Mouse (Mus musculus) neutrophil, adult 5-6 weeks (primary cell): ENCODE data around the gene Slc11a2. TPM values are rescaled to one million over a fixed set of nuclear protein-coding genes. Genes with fewer than 3 reads are reported as not detected.

Experiments
- ATAC-seq: fragments of 151-379, 151-347 bp; 2 replicates; pipeline ENCODE4 v1.8.0; 2017; ENCODE audit warnings: mild to moderate bottlenecking, moderate TSS enrichment; ENCODE audit not compliant: insufficient number of reproducible peaks, poor library complexity, low FRiP score, severe bottlenecking; ENCODE audit errors: extremely low read depth
- total RNA-seq: library from RNA; stranded (forward); fragments of 200-1000 nt; gene quantifications from 2 replicates; pipeline ENCODE4 v1.2.3, GENCODE M21; 2017

The Slc11a2 gene
- total RNA-seq, 1 experiment from 2014 or later = 7.6 TPM

GRCm38 (mm10) chr15:100413306-100413705 is 11.6 kb downstream of the Slc11a2 start:
- ATAC-seq = no peak

DNA sequence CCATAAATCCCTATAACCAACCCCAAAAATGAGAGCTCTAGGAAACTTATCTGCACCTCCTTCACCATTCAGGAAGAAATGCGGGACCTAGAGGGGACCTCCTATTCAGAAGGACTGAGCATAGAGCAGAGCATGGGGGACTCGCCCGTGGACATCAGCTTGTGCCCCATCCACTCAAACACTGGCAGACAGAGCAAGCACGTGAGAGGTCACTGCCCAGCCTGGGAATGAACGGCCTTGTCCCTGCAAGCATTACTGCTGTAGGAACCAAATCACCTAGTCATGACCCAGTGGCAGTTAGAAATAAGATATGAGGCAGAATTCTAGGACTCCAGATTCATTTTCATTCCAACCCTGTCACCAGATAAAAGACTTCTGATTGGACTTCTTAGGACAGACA is 13.1 kb downstream of the Slc11a2 start:
- no peak for ATAC-seq

DNA sequence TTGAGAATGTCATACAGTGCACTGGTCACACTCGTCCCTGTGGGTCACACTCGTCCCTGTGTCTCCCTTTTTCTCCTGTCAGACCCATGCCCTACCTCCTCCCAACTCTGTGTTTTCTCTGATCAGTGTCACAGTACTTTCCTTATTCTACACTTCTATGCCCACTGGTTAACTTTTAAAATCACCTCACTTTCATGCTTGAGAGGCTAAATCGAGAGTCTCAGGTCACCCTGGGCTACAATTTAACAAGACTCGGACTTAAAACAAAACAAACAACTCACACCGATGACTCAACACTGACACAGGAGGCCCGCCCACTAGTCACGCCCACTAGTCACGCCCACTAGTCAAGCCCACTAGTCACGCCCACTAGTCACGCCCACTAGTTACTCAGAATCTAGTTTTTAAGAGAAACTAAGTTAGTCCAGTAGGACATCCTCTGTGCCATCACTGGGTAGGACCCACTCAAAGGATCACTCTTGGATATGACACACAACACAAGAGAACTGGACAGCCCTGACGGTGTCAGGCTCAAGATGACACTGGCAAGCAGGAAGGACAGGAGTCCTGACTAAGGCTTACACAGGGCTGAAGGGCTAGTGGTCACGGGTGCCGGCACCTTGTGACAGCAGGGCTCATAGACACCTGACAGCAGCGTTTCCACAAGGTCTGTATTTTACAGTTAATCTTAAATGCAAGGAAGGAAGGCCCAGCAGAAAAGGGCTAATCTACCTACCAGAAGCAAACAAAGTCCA is 13.8 kb downstream of the Slc11a2 start:
- 0 out of 2 replicates have a peak, but pooled peaks have one; percentile 23 for ATAC-seq

GRCm38 (mm10) chr15:100406088-100406487 is 18.8 kb downstream of the Slc11a2 start:
- no peak for ATAC-seq

DNA sequence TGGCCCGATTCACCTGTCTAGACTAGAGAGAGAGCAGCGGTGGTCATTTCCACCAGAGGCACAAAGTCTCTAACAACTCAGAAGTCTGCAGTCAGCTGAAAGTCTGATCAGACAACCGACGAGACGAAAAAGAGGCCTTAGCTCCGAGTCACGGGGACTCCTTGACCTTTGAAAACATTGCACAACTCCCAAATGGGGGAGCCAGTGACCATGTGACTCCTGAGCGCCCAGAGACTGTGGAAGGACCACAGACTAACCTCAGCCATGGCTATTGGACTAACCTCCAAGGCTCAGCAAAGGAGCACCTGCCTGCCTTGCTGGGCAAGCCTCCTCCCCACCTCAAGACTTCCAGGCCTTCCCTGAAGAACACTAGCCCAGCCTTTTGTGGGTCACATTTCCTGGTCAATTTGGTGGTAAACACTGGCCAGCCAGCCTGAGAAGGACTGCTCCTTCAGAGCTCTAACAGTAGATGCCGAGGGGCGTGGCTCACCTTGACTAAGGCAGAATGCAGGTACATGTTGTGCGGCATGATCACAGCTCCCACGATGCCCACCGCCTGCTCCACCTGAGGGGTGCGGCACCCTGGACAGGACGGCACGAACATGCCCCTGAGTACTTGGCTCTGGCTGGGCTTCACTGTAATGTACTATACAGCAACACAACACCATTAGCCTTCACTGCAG is 21.4 kb downstream of the Slc11a2 start:
- no peak for ATAC-seq

- ATAC-seq = no peak
These were observed 22.1 kb downstream of the Slc11a2 start for GRCm38 (mm10) chr15:100402798-100403197.

- ATAC-seq = no peak
These were observed 22.5 kb downstream of the Slc11a2 start for GRCm38 (mm10) chr15:100402347-100402746.

- ATAC-seq = no peak
These were observed 23.1 kb downstream of the Slc11a2 start for GRCm38 (mm10) chr15:100401811-100402210.

GRCm38 (mm10) chr15:100400592-100401250 is 24.2 kb downstream of the Slc11a2 start:
- no peak for ATAC-seq

GRCm38 (mm10) chr15:100395561-100395960 is 29.3 kb downstream of the Slc11a2 start:
- no peak for ATAC-seq

- ATAC-seq = no peak
These were observed 31.9 kb downstream of the Slc11a2 start for GRCm38 (mm10) chr15:100393016-100393415.

GRCm38 (mm10) chr15:100391599-100391998 is 33.3 kb downstream of the Slc11a2 start:
- ATAC-seq = no peak

GRCm38 (mm10) chr15:100391066-100391465 is 33.8 kb downstream of the Slc11a2 start:
- ATAC-seq = no peak

DNA sequence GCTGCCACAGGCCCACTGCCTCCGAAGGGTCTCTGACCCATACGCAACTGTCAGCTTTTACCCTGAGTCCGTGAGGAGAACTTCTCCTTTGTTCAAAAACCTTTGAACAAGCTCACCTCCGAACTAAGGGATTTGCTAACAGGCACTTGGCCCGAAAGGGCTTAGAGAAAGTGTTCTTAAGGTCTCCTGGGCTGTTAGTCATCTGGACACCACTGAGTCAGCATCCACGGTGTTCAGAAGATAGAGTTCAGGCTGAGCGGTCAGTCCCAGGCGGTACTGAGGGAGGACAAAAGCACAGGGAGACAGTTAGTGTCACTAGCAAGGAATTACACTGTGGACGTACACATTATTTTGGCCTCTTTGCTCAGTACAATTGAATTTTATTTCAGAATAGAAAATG is 36.0 kb downstream of the Slc11a2 start:
- no peak for ATAC-seq

- no peak for ATAC-seq
These were observed 36.5 kb downstream of the Slc11a2 start for GRCm38 (mm10) chr15:100388224-100388835.

GRCm38 (mm10) chr15:100387544-100388223 is 37.2 kb downstream of the Slc11a2 start:
- no peak for ATAC-seq

- ATAC-seq = no peak
These were observed 39.2 kb downstream of the Slc11a2 start for GRCm38 (mm10) chr15:100385705-100386104.

- ATAC-seq = no peak
These were observed 44.8 kb downstream of the Slc11a2 start for GRCm38 (mm10) chr15:100380104-100380503.

GRCm38 (mm10) chr15:100379658-100380057 is 45.2 kb downstream of the Slc11a2 start:
- ATAC-seq = no peak
